Mouse (Mus musculus) MEL (cell line): ENCODE results near the gene Cntnap2.

Experiments used
- CTCF ChIP-seq, 3 experiments: IDR thresholded peaks in 2 of 3; conservative IDR thresholded peaks in 1 of 3; 2 replicates each; pipeline ENCODE4 v1.5.1; 2011 to 2012; ENCODE audit warnings: low read length in 3 of 3, low read depth in 2 of 3, mild to moderate bottlenecking in 2 of 3, improper control_type of control experiment in 1 of 3, inconsistent platforms in 1 of 3, mixed read lengths in 1 of 3, moderate library complexity in 1 of 3; ENCODE audit not compliant: control insufficient read depth in 1 of 3, insufficient read depth in 1 of 3, poor library complexity in 1 of 3, severe bottlenecking in 1 of 3
- E2F4 ChIP-seq: IDR thresholded peaks from 2 replicates; pipeline ENCODE4 v1.6.1; 2011; ENCODE audit warnings: low read depth, low read length, improper control_type of control experiment, borderline replicate concordance
- EP300 ChIP-seq, 2 experiments: IDR thresholded peaks; 2 replicates each; pipeline ENCODE4 v1.6.1; 2011; ENCODE audit warnings: improper control_type of control experiment in 2 of 2, low read length in 2 of 2, low read depth in 1 of 2, mild to moderate bottlenecking in 1 of 2
- GATA1 ChIP-seq: IDR thresholded peaks from 2 replicates; pipeline ENCODE4 v1.6.1; 2011; ENCODE audit warnings: low read depth, low read length, improper control_type of control experiment
- HCFC1 ChIP-seq: IDR thresholded peaks from 2 replicates; pipeline ENCODE4 v1.6.1; 2012; ENCODE audit warnings: low read depth, mild to moderate bottlenecking, inconsistent platforms, low read length, improper control_type of control experiment, moderate library complexity
- MYC ChIP-seq: IDR thresholded peaks from 2 replicates; pipeline ENCODE4 v1.6.1; 2011; ENCODE audit warnings: low read depth, mild to moderate bottlenecking, low read length, improper control_type of control experiment, moderate library complexity
- NELFE ChIP-seq: IDR thresholded peaks from 2 replicates; pipeline ENCODE4 v1.6.1; 2011; ENCODE audit warnings: low read depth, low read length, improper control_type of control experiment
- POLR2A ChIP-seq, 2 experiments: IDR thresholded peaks; 2 replicates each; pipeline ENCODE4 v1.6.1; 2011 to 2012; ENCODE audit warnings: low read length in 2 of 2, mild to moderate bottlenecking in 2 of 2, control low read depth in 1 of 2, improper control_type of control experiment in 1 of 2, low read depth in 1 of 2, moderate library complexity in 1 of 2; ENCODE audit not compliant: control insufficient read depth in 1 of 2, insufficient read depth in 1 of 2, poor library complexity in 1 of 2
- POLR2AphosphoS2 ChIP-seq: IDR thresholded peaks from 2 replicates; pipeline ENCODE4 v1.6.1; 2011; ENCODE audit warnings: low read length, improper control_type of control experiment
- RCOR1 ChIP-seq: IDR thresholded peaks from 2 replicates; pipeline ENCODE4 v1.6.1; 2012; ENCODE audit warnings: low read depth, mild to moderate bottlenecking, inconsistent platforms, low read length, improper control_type of control experiment
- USF1 ChIP-seq: IDR thresholded peaks from 2 replicates; pipeline ENCODE4 v1.6.1; 2014; ENCODE audit warnings: low read depth, mild to moderate bottlenecking, inconsistent platforms, low read length, improper control_type of control experiment, moderate library complexity
- USF2 ChIP-seq, 2 experiments: IDR thresholded peaks; 2 replicates each; pipeline ENCODE4 v1.6.1; 2011 to 2012; ENCODE audit warnings: improper control_type of control experiment in 2 of 2, low read length in 2 of 2, borderline replicate concordance in 1 of 2, inconsistent platforms in 1 of 2, low read depth in 1 of 2, mild to moderate bottlenecking in 1 of 2; ENCODE audit not compliant: insufficient read depth in 1 of 2
- ZC3H11A ChIP-seq: IDR thresholded peaks from 2 replicates; pipeline ENCODE4 v1.6.1; 2012; ENCODE audit warnings: low read depth, mild to moderate bottlenecking, inconsistent platforms, low read length, improper control_type of control experiment
- ZKSCAN1 ChIP-seq: IDR thresholded peaks from 2 replicates; pipeline ENCODE4 v1.6.1; 2012; ENCODE audit warnings: low read depth, mild to moderate bottlenecking, inconsistent platforms, low read length, improper control_type of control experiment, moderate library complexity

GRCm38 (mm10) chr6:45518221-45518620, 459.1 kb downstream of the Cntnap2 start:
- TF ChIP-seq POLR2A (IDR thresholded peaks at IDR 0.05; ENCODE audit: control insufficient read depth in 1 of 2, insufficient read depth in 1 of 2, low read depth in 1 of 2, low read length in 2 of 2, poor library complexity in 1 of 2), result no peak
- no peak for TF ChIP-seq CTCF (IDR thresholded peaks at IDR 0.05 in 2 of 3, conservative IDR thresholded peaks at IDR 0.05 in 1 of 3; ENCODE audit: control insufficient read depth in 1 of 3, insufficient read depth in 1 of 3, low read depth in 2 of 3, low read length in 3 of 3, poor library complexity in 1 of 3, severe bottlenecking in 1 of 3)
- no peak for TF ChIP-seq ZKSCAN1
- TF ChIP-seq ZC3H11A, result no peak
- no peak for TF ChIP-seq GATA1
- TF ChIP-seq RCOR1, result no peak
- TF ChIP-seq MYC, result no peak
- TF ChIP-seq USF2 (IDR thresholded peaks at IDR 0.05; ENCODE audit: borderline replicate concordance in 1 of 2, insufficient read depth in 1 of 2, low read depth in 1 of 2, low read length in 2 of 2), result no peak
- TF ChIP-seq HCFC1, result no peak
- TF ChIP-seq POLR2AphosphoS2, result no peak
- no peak for TF ChIP-seq USF1
- TF ChIP-seq E2F4, result no peak
- no peak for TF ChIP-seq NELFE
- no peak for TF ChIP-seq EP300 (IDR thresholded peaks at IDR 0.05; ENCODE audit: low read depth in 1 of 2, low read length in 2 of 2)
